Mouse (Mus musculus) kidney, adult 2 months (tissue): ENCODE measurements at regions not wholly inside any gene's neighbourhood (a gene's known extent, or its start where the extent isn't known, plus 50 kb on each side); places are given as distances from the start of the nearest gene placed in this dataset.

Experiments used
- CTCF ChIP-seq: fragments of 200-500 bp; conservative IDR thresholded peaks from 2 replicates; pipeline ENCODE4 v1.5.1; 2011; ENCODE audit warnings: low read depth, mild to moderate bottlenecking, control low read depth, low read length, moderate library complexity, mixed read lengths; ENCODE audit not compliant: insufficient read depth, insufficient read length
- POLR2A ChIP-seq: fragments of 200-500 bp; IDR thresholded peaks from one replicate; pipeline ENCODE4 v1.6.1; 2011; ENCODE audit warnings: low read depth, low read length, control low read depth

DNA sequence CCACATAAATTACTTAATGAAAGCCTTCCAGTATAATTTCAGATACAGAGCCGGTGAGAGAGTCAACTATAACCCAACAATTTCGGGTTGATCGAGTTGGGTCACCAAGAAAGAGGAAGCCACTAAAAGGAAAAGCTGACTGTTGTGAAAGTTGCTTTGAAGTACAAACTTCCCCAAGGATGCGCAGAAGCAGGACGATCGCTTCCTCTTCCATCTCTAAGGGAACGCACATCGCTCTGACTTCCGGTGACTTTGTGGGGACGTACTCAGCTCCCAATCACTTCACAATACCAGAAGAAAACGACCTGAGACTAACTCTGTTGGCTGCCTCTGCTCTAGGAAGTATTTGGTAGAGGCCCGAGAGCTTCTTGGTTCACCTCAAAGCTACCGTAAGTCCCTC is 158.8 kb upstream of the Jmjd1c start:
- no peak for TF ChIP-seq CTCF
- TF ChIP-seq POLR2A, result no peak
